Mouse (Mus musculus) kidney, adult 11 months (tissue): ENCODE results near the gene Gm9887.
"Not testable (repeated sequence)": the region's sequence is repeated elsewhere in the genome, so short reads cannot be mapped to it uniquely, and the experiment has no call there.

Experiments used
- DNase-seq: peaks from one replicate; pipeline ENCODE4 v3.0.0; 2022

The Gm9887 gene

DNA sequence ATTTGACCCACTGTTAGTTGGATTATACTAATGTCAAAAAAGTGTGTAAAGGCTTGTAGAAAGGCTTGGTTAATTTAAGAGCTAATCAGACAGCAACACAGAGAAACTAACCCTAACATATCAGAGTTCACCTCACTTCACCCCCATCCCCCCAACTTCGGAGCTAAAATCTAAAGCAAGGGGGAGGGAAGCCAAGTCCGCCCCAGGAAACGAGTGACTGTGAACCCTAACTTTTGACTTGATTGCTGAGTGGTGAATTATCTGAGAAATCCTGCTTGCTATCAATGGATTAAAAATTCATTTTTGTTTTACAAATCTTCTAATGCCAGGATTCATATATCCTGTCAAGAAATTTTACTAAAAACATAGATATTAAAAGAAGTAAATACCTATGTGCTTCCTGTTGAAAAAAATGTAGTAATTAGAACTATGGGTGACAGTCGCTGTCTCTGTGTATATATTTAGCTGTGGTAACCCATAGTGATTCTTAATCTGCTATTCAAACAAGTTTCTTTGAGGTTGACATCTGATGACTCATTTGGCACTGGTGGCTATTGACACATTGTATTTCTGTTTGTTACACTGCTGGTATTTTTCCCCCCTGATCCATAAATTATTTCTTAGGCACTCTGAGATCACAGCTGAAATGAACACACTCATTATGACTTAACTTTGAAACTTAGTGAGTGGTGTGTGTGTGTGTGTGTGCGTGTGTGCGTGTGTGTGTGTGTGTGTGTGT, 13.5 kb upstream of the Gm9887 start:
- DNase-seq = no peak

GRCm38 (mm10) chr12:69384606-69385005, 12.3 kb upstream of the Gm9887 start:
- no peak for DNase-seq

DNA sequence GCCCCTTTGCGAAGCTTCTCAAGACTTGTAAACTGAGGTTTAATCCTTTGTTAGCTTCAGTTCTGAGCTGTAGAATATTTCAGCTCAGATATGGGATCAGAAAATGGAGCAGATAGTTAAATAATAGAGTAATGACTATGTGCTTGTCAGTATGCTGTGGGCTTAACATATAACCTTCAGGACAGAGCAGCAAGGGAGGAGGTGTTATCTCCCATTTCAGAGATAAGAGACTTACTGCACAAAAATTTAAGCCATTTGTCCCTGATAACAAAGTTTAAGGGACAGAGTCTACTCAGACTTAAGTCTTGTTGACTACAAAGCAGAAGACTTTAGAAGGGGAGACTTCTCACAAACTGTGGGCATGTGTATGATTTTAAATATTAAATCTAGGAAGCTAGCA, 10.6 kb upstream of the Gm9887 start:
- no peak for DNase-seq

DNA sequence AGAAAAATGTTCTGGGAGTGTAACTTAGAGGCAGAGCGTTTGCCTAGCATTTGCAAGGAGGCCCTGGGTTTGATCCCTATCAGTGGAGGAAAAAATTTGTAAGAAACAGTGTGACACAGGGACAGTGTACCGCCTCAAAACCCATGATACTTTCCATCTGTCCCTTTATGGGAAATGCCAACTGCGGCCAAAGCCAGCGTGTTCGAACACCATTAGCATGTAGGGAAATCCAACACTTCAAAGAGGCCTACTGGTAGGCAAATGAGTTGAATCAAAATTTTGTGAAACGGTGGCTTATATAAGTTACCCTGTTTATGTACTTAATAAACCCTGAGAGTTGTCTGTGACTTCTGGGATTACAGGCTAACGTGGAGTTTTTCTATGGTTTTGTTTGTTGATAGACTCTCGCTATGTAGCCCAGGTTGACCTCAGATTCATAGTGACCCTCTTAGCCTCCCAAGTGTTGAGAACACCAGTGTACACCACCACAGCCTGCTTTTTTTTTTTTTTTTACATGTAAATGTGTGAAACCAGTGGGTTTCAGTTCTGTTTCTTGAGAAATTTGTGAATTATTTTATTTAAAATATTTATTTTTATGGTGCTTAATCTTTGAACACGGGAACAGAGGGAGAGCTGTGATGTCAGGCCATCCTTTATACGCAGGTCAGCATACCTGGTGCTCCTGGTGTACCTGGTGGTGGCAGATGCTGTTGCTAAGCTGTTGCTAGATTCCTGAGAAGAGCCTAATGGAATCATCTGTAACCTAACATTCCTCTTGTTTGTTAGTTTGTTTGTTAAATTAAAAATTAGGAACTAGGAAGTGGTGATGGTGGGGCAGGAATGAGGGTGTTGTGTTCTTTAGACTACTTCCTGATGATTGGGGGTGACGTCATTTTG, 6.5 kb upstream of the Gm9887 start:
- no peak for DNase-seq

DNA sequence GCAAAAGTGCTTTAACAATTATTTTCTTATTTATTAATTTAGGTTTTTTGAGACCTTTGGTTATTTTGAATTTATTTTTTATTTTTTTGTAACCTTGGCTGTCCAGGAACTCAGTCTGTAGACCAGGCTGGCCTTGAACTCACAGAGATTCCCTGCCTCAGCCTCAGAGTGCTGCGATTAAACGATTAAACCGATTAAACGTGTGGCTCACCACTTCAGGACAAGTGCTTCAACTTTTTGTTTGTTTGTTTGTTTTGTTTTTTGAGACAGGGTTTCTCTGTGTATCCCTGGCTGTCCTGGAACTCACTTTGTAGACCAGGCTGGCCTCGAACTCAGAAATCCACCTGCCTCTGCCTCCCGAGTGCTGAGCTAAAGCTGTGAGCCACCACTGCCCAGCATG, 5.4 kb upstream of the Gm9887 start:
- DNase-seq = not testable (repeated sequence)

- DNase-seq = no peak
Observed at GRCm38 (mm10) chr12:69377188-69377587, 4.9 kb upstream of the Gm9887 start.

GRCm38 (mm10) chr12:69376132-69376531, 3.9 kb upstream of the Gm9887 start:
- no peak for DNase-seq

DNA sequence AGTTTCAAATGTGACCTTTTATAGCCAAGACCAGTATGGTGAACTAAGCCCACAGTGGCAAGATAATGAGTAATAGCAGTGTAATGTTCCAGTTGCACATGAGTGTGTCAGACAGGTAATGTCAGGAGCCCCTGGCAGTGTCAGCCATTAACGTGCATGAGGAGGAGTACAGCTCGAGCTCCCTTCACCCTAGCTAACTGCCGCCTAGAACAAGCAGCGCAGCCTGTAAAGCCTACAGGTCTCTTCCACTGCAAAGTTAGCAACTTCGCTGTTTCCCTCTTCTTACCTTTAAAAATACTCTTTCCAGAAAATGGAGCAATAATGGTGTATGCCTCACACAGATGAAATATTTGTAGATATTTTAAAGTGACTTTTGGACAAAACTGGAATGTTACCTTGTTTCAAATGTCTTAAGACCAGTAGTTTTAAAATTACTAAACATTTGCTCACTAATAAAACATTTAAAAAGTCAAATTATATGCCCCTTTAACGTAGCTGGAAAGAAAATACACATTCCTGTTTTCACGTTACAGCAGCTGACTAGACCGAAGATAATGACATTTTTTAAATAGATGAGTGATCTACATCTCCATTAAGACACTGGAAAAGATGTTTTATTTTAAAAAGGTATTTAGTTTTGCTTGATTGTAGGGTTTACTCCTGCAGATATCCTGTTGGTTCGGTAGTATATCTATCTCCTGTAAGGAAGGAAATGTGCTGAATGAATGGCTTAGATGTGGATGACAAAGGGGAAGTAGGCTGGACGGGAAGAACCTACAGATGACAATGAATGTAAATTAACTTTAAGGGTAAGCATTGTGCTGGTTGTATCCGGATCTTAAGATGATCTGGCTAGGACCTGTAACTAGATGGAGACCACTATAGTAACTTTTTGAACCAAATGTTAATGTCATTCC, 1.9 kb upstream of the Gm9887 start:
- no peak for DNase-seq

- peak; percentile 37 for DNase-seq
Observed at GRCm38 (mm10) chr12:69372731-69373331, 573 bp upstream of the Gm9887 start.

GRCm38 (mm10) chr12:69371421-69371853, 821 bp downstream of the Gm9887 start:
- peak; percentile 87 for DNase-seq

- DNase-seq = no peak
Observed at GRCm38 (mm10) chr12:69370936-69371335, 1.3 kb downstream of the Gm9887 start.

GRCm38 (mm10) chr12:69367557-69367956, 4.7 kb downstream of the Gm9887 start:
- DNase-seq = peak; percentile 57

DNA sequence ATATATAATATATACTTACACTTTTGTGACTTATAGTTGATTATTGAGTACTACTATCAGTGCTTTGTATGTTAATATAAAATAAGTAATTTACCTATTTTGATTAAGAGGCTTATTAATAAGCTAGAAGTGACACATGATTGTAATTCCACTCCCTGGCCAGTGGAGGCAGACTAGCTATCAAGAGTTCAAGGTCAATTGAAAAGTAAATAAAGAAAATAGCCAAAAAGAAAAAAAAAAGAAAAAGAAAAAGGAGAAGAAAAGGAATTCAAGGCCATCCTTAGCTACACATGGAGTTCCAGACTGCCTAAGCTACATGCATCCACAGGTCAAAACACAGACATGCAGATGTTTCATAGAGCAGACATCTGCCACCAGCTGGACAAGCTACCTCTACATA, 5.8 kb downstream of the Gm9887 start:
- no peak for DNase-seq

DNA sequence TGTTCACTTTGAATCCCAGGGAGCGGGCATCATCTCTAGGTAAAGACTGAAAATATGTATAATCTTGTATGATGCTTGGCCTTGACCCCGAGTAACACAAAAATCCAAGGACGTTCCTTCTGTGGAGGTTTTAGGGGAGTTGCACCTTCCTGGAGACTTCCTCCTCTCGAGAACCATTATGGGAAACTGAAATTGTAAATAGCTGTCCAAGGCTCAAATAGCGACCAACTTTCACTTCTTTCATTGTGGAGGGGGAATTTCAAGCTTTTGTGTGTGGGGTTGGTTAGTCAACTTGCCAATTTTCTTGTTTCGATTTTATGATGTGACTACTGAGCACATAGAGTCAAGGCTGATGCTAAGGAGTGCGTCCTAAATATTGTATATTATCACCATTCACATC, 6.5 kb downstream of the Gm9887 start:
- no peak for DNase-seq

DNA sequence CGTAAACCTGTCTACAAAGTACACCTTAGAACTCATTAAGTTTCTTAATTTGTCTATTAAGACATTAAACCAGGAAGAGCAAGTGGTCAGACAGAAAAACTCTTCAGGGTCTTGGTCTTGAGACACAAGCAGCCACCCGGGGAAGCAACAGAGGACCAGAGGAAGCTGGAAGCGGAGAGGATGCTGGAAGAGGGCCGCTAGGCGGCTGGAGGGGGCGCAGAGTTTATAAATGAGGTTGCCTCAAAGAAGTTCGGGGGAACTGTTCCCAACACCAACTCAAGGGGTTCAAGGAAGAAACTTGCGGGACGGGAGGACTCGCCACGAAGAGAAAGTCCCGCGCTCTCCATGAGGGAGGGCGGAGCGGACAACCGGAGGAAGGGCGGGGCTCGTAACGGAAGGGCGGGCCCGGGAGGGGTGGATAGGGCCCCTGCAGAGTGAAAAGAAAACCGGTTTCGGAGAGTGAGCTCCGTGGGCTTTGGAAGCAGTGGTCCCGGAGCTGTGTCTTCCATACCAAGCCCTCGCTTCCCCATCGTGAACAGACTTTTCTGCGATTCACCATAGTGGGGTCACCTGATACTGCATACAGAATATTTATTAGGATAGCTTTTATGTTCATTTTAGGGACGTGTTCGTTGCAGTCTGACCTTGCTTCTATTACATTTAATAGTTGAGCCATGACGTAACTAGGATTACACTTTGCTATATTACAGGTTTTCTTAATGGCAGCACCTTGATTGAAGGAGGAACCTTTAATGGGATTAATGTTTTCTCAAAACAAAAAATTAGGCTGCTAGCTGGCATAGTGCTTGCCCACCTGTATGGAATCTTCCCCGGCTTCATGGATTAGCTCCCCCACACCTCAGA, 8.1 kb downstream of the Gm9887 start:
- DNase-seq = peak; percentile 79

DNA sequence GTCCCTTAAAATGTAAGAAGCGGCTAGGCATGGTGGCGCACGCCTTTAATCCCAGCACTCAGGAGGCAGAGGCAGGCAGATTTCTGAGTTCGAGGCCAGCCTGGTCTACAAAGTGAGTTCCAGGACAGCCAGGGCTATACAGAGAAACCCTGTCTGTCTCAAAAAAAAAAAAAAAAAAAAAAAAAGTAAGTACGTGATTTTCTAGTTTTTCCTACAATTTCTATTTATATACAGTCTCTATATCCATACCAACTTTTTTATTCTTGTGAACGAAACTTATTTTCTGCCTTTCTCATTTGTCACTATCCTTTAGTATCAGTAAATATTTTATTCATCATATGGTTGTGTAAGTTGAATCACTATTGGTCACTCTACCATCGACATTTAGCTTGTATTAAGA, 9.1 kb downstream of the Gm9887 start:
- DNase-seq = not testable (repeated sequence)

GRCm38 (mm10) chr12:69362388-69362787, 9.9 kb downstream of the Gm9887 start:
- DNase-seq = no peak

GRCm38 (mm10) chr12:69361919-69362318, 10.3 kb downstream of the Gm9887 start:
- DNase-seq = no peak

GRCm38 (mm10) chr12:69360997-69361899, 11.0 kb downstream of the Gm9887 start:
- DNase-seq = peak; percentile 98

DNA sequence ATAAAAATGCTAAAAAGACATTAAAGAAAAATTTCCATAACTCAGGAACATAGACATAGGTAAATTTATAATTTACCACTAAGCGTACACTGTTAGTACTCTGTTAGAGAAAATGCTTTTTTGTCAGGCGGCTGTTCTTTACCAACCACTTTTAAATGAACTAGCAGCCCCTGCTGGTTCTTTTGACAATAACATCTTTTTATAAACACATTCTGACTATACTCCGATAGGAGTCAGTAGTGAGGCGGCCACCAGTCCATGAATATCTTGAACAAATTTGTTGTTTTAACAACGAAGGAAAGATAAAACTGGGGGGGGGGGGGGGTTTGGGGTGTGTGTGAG, 11.6 kb downstream of the Gm9887 start:
- peak; percentile 86 for DNase-seq

- no peak for DNase-seq
Observed at GRCm38 (mm10) chr12:69357300-69357646, 15.0 kb downstream of the Gm9887 start.
